In the genomic region with DNA sequence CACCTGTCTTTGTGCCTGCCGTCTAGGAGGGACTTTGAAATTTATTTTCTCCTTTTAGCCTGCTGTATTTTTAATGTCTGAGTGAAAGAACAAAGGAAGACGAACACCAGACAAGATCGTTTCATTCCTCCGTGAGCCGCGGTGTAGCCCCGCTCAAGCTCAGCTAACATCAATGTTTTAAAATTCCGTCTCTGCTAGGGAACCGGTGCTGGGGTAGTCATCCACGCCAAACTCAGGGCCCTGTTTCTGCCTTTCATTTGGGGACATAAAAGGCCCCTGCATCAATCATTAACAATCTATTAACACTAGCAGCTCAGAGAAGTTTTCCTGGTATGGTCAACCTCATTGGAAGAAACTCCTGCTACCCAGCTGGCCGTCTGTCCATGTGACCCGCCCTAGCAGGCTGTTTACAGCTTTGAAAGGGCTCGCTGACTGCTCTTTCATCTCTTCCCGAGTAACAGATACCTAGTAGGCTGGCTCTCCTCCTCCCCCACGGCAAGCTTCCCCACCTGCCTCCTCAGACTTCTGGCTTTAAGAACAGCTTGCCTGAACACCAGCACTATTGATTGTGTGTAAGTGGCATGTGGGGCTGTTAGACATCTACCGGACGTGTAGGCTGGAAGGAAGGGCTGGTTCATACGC, we compare ENCODE assay signal across 10 mouse cellular contexts.
DNase-seq lines count a peak whose midpoint lies in the region; ATAC-seq lines count a peak whose summit lies in the region.
"Had no signal": no experiment of that assay in that cellular context is flagged by ENCODE, and none has a peak within 500 bp of the region (broad histone marks: within the 10 kb centered on the region; RNA-seq: fewer than 3 reads in every experiment).

No protein-coding gene starts in this region.

- 0 out of 2 replicates have a peak, but pooled peaks cover 6% of the 10 kb centered on the region for H3K27me3 ChIP-seq in hindbrain, embryonic 13.5 days
- peaks cover 9% of the 10 kb centered on the region for H3K27me3 ChIP-seq in limb, embryonic 12.5 days

- H3K36me3 ChIP-seq in hindbrain, embryonic 13.5 days = no peaks in the 10 kb centered on the region
- no peaks in the 10 kb centered on the region for H3K36me3 ChIP-seq in limb, embryonic 12.5 days

- H3K4me1 ChIP-seq in hindbrain, embryonic 13.5 days (replicated peaks) = peaks cover 9% of the 10 kb centered on the region
- peaks cover 6% of the 10 kb centered on the region for H3K4me1 ChIP-seq in limb, embryonic 12.5 days (replicated peaks)

- DNase-seq in right cerebral cortex, postnatal 25 days = peak; percentile 10
- DNase-seq in right cerebral cortex, postnatal 4 days = no peak
- peak; percentile 13 for DNase-seq in yolk sac, embryonic 10.5 days (ENCODE audit: low spot score)
- no peak for DNase-seq in adrenal gland, postnatal 14 days
- DNase-seq: cerebellum, postnatal 25 days; thymus, postnatal 36 days had no signal

- WGBS in hindbrain, embryonic 13.5 days = 14% methylated on average over 18 of the region's 18 CpGs
- 2% methylated on average over 18 of the region's 18 CpGs for WGBS in limb, embryonic 12.5 days

- H3K9me3 ChIP-seq in hindbrain, embryonic 13.5 days = 0 out of 2 replicates have a peak, but pooled peaks cover 5% of the 10 kb centered on the region
- peaks cover 8% of the 10 kb centered on the region; the same call in 1 of the 2 replicates for H3K9me3 ChIP-seq in limb, embryonic 12.5 days

- H3K4me2 ChIP-seq in hindbrain, embryonic 13.5 days = peak overlapping the region; percentile 10; the same call in 1 of the 2 replicates
- H3K4me2 ChIP-seq in limb, embryonic 12.5 days = peak overlapping the region; percentile 47

- no peak overlapping the region for H3K4me3 ChIP-seq in hindbrain, embryonic 13.5 days
- H3K4me3 ChIP-seq in limb, embryonic 12.5 days (replicated peaks) = peak overlapping the region; percentile 10; the same call in 1 of the 2 replicates
- H3K4me3 ChIP-seq: layer of hippocampus, adult 2 months had no signal

- H3K9ac ChIP-seq in hindbrain, embryonic 13.5 days = no peak overlapping the region
- no peak overlapping the region for H3K9ac ChIP-seq in limb, embryonic 12.5 days (replicated peaks)

- no peak for ATAC-seq in hindbrain, embryonic 13.5 days (ENCODE audit: low FRiP score)
- ATAC-seq in limb, embryonic 12.5 days (ENCODE audit: insufficient number of reproducible peaks, insufficient read depth, low FRiP score, low TSS enrichment, low read depth) = peak; percentile 37; the same call in 1 of the 2 replicates
- ATAC-seq in megakaryocyte-erythroid progenitor cell, adult 5-6 weeks (replicated peaks; ENCODE audit: low FRiP score, low TSS enrichment, poor library complexity, severe bottlenecking) = no peak

- no peak overlapping the region for H3K27ac ChIP-seq in hindbrain, embryonic 13.5 days
- H3K27ac ChIP-seq in limb, embryonic 12.5 days = no peak overlapping the region
- H3K27ac ChIP-seq: layer of hippocampus, adult 2 months had no signal

Comparison
In these comparisons a context has a peak if more than half of its experiments do, and no peak if none do; other contexts are left out.
1. DNase-seq: peak in right cerebral cortex, postnatal 25 days (single experiment) and yolk sac, embryonic 10.5 days (single experiment); none in right cerebral cortex, postnatal 4 days (single experiment) and adrenal gland, postnatal 14 days (single experiment).